ENCODE assay signal across 35 mouse cellular contexts in the genomic region with DNA sequence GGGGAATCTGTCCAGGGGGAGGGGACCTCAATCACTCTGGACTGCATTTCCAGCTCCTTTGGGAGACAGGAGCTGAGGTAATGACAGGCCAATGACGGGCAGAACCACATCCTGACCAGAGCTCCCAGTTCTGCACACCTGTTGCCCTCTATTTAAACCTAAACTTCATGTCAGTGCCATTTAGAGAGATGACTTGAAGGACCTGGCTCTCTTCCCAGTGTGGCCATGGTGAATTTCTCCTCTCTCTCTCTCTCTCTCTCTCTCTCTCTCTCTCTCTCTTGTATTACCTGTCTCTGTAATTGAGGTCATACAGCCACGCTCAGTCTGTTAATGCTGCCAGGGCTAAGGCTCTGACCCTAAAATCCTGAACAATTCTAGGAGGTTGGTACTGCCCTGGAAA. TPM values are rescaled to one million over a fixed set of nuclear protein-coding genes. Genes with fewer than 3 reads are reported as not detected.
"Had no signal": no experiment of that assay in that cellular context is flagged by ENCODE, and none has a peak within 500 bp of the region (broad histone marks: within the 10 kb centered on the region; RNA-seq: fewer than 3 reads in every experiment).

No protein-coding gene starts in this region.

- ATAC-seq: liver, embryonic 12.5 days; liver, postnatal 0 days; lung, postnatal 0 days; midbrain, embryonic 13.5 days; midbrain, embryonic 15.5 days; midbrain, embryonic 16.5 days had no signal

- H3K9ac ChIP-seq: limb, embryonic 12.5 days; limb, embryonic 13.5 days; limb, embryonic 15.5 days; liver, embryonic 12.5 days; liver, embryonic 13.5 days; liver, embryonic 14.5 days; liver, embryonic 15.5 days; liver, postnatal 0 days; lung, embryonic 14.5 days; lung, embryonic 15.5 days; midbrain, embryonic 12.5 days; midbrain, embryonic 13.5 days; midbrain, embryonic 15.5 days; neural tube, embryonic 12.5 days had no signal

- H3K4me1 ChIP-seq: limb, embryonic 12.5 days; limb, embryonic 13.5 days; limb, embryonic 15.5 days; liver, embryonic 12.5 days; liver, embryonic 15.5 days; lung, embryonic 15.5 days had no signal

- H3K4me3 ChIP-seq: limb, embryonic 10.5 days; limb, embryonic 12.5 days; limb, embryonic 13.5 days; limb, embryonic 15.5 days; liver, embryonic 12.5 days; liver, embryonic 13.5 days; liver, embryonic 15.5 days; lung, embryonic 15.5 days; megakaryocyte, embryonic 14.5 days; midbrain, embryonic 10.5 days; midbrain, embryonic 12.5 days; midbrain, embryonic 13.5 days; midbrain, embryonic 15.5 days; myocyte; neural tube, embryonic 12.5 days had no signal

- H3K9me3 ChIP-seq: limb, embryonic 10.5 days; limb, embryonic 12.5 days; limb, embryonic 13.5 days; limb, embryonic 15.5 days; liver, embryonic 12.5 days; liver, embryonic 13.5 days; liver, embryonic 15.5 days; lung, embryonic 15.5 days; megakaryocyte, embryonic 14.5 days; midbrain, embryonic 10.5 days; midbrain, embryonic 12.5 days; midbrain, embryonic 13.5 days; midbrain, embryonic 15.5 days; neural tube, embryonic 12.5 days had no signal

- H3K4me2 ChIP-seq: limb, embryonic 12.5 days; limb, embryonic 13.5 days; limb, embryonic 15.5 days; liver, embryonic 11.5 days; liver, embryonic 12.5 days; liver, embryonic 13.5 days; liver, embryonic 15.5 days; lung, embryonic 14.5 days; lung, embryonic 15.5 days; midbrain, embryonic 11.5 days; midbrain, embryonic 12.5 days; midbrain, embryonic 13.5 days; midbrain, embryonic 15.5 days; neural tube, embryonic 12.5 days had no signal

- H3K27me3 ChIP-seq: limb, embryonic 12.5 days; limb, embryonic 13.5 days; limb, embryonic 15.5 days; liver, embryonic 13.5 days; lung, embryonic 15.5 days; midbrain, embryonic 12.5 days; midbrain, embryonic 13.5 days; midbrain, embryonic 15.5 days; neural tube, embryonic 12.5 days had no signal

- H3K27ac ChIP-seq: limb, embryonic 10.5 days; limb, embryonic 12.5 days; limb, embryonic 13.5 days; limb, embryonic 15.5 days; liver, embryonic 12.5 days; liver, embryonic 13.5 days; liver, embryonic 14.5 days; liver, embryonic 15.5 days; lung, embryonic 15.5 days; macrophage; midbrain, embryonic 10.5 days; midbrain, embryonic 12.5 days; midbrain, embryonic 13.5 days; midbrain, embryonic 15.5 days; neural tube, embryonic 12.5 days had no signal

- DNase-seq: liver; liver, embryonic 13.5 days; liver, postnatal 0 days; lung, adult 18-20 months; lung, adult 2 months; lung, embryonic 14.5 days; lung, postnatal 10 days; lung, postnatal 14 days; lung, postnatal 36 days; lung, postnatal 4 days; midbrain, embryonic 14.5 days had no signal

- H3K36me3 ChIP-seq: limb, embryonic 10.5 days; limb, embryonic 12.5 days; limb, embryonic 13.5 days; limb, embryonic 15.5 days; liver, embryonic 12.5 days; liver, embryonic 13.5 days; liver, embryonic 15.5 days; lung, embryonic 15.5 days; midbrain, embryonic 10.5 days; midbrain, embryonic 12.5 days; midbrain, embryonic 13.5 days; midbrain, embryonic 15.5 days; neural tube, embryonic 12.5 days had no signal

RNA-seq across cellular contexts. Expression of a gene that starts 58.1 kb away (rescaled TPM):
- total RNA-seq: megakaryocyte progenitor cell, adult 5-6 weeks; megakaryocyte, adult 5-6 weeks; megakaryocyte-erythroid progenitor cell, adult 5-6 weeks; monocyte, adult 5-6 weeks had no signal
- polyA plus RNA-seq: lung, adult 2 months; lung, embryonic 14.5 days; lung, postnatal 0 days; myocyte had no signal
